Mouse (Mus musculus) cerebellum, postnatal 25 days (tissue): ENCODE measurements at regions not wholly inside any gene's neighbourhood (a gene's known extent, or its start where the extent isn't known, plus 50 kb on each side); places are given as distances from the start of the nearest gene placed in this dataset.
"Not testable (repeated sequence)": the region's sequence is repeated elsewhere in the genome, so short reads cannot be mapped to it uniquely, and the experiment has no call there.

ENCODE experiments used
- DNase-seq, 2 experiments: peaks; one replicate each; pipeline ENCODE4 v3.0.0; 2021; ENCODE audit warnings: mixed read lengths in 2 of 2

- DNase-seq = not testable (repeated sequence)
These were observed 420.7 kb downstream of the Lmo7 start for GRCm38 (mm10) chr14:102150410-102150809.

GRCm38 (mm10) chr14:102142720-102143119, 413.0 kb downstream of the Lmo7 start:
- DNase-seq = no peak

- DNase-seq = no peak
These were observed 409.2 kb downstream of the Lmo7 start for GRCm38 (mm10) chr14:102138936-102139335.

GRCm38 (mm10) chr14:102118166-102118565, 388.4 kb downstream of the Lmo7 start:
- DNase-seq = peak; percentile 28 to 62

GRCm38 (mm10) chr14:102106165-102106564, 376.4 kb downstream of the Lmo7 start:
- no peak for DNase-seq

GRCm38 (mm10) chr14:102094105-102094504, 364.3 kb downstream of the Lmo7 start:
- no peak for DNase-seq

GRCm38 (mm10) chr14:102092557-102092956, 362.8 kb downstream of the Lmo7 start:
- no peak for DNase-seq

- no peak for DNase-seq
These were observed 319.2 kb downstream of the Lmo7 start for GRCm38 (mm10) chr14:102048932-102049331.

- no peak for DNase-seq
These were observed 318.7 kb downstream of the Lmo7 start for GRCm38 (mm10) chr14:102048485-102048884.

GRCm38 (mm10) chr14:102038145-102038544, 308.4 kb downstream of the Lmo7 start:
- no peak for DNase-seq

GRCm38 (mm10) chr14:102037487-102037886, 307.7 kb downstream of the Lmo7 start:
- DNase-seq = no peak

- DNase-seq = no peak
These were observed 301.5 kb downstream of the Lmo7 start for GRCm38 (mm10) chr14:102031047-102031903.

- no peak for DNase-seq
These were observed 294.9 kb downstream of the Lmo7 start for GRCm38 (mm10) chr14:102024646-102025045.

GRCm38 (mm10) chr14:102020161-102020605, 290.4 kb downstream of the Lmo7 start:
- DNase-seq = peak; percentile 76 to 80

GRCm38 (mm10) chr14:102019320-102019719, 289.6 kb downstream of the Lmo7 start:
- peak in 1 of 2 experiments; percentile 14 for DNase-seq

GRCm38 (mm10) chr14:102016572-102016971, 286.8 kb downstream of the Lmo7 start:
- DNase-seq = peak in 1 of 2 experiments; percentile 31

- no peak for DNase-seq
These were observed 285.3 kb downstream of the Lmo7 start for GRCm38 (mm10) chr14:102014976-102015603.

GRCm38 (mm10) chr14:102013238-102013637, 283.5 kb downstream of the Lmo7 start:
- no peak for DNase-seq

- no peak for DNase-seq
These were observed 267.8 kb downstream of the Lmo7 start for GRCm38 (mm10) chr14:101997535-101997934.

- DNase-seq = no peak
These were observed 254.6 kb downstream of the Lmo7 start for GRCm38 (mm10) chr14:101984401-101984800.
